Mouse (Mus musculus): ENCODE measurements at regions not wholly inside any gene's neighbourhood (a gene's known extent, or its start where the extent isn't known, plus 50 kb on each side); places are given as distances from the start of the nearest gene placed in this dataset.

DNA sequence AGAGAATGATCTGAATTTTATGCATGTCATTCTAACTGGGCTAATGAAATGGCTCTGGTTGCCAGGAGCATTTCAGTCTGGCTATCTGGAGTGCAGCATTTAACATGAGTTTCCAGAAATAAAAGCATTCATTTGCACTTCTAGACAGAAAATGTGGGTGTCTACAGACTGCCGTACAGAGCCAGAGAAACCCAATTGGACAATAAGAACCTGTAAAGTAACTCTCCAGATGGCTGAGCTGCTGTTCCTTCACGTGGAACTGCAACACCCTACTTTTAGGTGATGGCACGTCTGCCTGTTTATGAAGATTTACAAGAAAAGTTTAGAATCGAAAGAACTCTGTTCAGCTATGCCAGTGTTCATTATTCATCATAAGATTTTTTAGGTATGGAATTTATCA is 446.0 kb upstream of the Slitrk1 start:
- DNase-seq: peak; percentile 83
